Mouse (Mus musculus) heart, postnatal 4 days (tissue): ENCODE results near the gene Klhl5. TPM values are rescaled to one million over a fixed set of nuclear protein-coding genes. Genes with fewer than 3 reads are reported as not detected.

Source experiments
- DNase-seq: peaks from one replicate; pipeline ENCODE4 v3.0.0; 2021
- total RNA-seq, 2 experiments: library from RNA; stranded (reverse); gene quantifications; 2 replicates each; pipeline ENCODE4 v1.2.3; 2021

Gene Klhl5
- total RNA-seq, 2 experiments from 2014 or later = 21.5 to 22.8 TPM

DNA sequence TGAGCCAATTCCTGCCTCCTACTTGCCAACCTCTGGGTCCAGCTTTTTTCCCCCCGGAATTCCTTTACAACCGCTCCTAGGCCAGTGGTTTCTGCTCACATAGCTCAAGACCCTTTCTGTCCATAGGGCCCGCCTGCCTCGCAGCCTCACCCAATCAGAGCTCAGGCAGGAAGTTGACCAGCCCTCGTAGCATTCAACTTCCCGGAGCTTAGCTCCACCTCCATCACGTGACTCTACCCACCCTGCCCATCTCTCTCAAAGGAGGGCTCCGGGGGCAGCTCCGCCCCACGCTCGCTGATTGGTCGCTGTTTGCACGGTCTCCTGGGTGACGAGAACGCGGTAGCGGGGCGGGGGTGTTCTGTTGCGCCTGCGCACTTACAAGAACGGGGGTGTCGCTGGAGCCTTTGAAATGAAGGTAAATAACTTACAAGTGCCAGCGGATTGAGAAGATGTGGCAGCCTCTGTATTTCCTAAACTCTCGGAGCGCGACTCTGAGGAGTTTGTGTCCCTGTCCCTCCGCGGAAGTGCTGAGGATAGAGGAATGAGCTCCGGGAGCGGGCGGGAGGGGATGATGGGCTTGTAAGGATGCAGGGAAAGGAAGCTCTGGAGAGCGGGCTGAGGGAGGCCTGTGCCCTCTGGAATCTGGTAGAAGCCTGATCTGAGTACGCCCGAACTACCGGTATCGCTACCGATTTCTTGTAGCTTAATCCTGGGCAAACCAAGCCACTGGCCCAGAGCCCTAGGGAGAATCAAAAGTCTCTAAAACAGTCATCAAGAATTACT is 92.2 kb downstream of the Klhl5 start, which contains the start of gene Wdr19:
Wdr19 (plus strand) TSS at position 351 of the 783 bp plus-strand sequence.
- peak; percentile 98 for DNase-seq

DNA sequence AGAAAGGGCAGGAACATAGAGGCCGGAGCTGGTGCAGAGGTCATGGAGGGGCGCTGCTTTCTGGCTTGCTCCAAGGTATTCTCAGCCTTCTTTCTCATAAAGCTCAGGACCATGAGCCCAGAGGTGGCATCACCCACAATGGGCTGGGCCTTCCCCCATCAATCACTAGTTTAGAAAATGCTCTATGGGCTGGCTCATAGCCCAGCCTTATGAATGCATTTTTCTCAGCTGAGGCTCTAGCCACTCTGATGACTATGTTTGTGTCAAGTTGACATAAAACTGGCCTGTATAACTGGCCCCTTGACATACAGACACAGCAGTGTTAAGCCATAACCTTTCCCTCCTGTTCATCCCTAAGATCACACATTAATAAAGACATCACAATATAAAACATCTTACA is 97.4 kb downstream of the Klhl5 start:
- DNase-seq = no peak

DNA sequence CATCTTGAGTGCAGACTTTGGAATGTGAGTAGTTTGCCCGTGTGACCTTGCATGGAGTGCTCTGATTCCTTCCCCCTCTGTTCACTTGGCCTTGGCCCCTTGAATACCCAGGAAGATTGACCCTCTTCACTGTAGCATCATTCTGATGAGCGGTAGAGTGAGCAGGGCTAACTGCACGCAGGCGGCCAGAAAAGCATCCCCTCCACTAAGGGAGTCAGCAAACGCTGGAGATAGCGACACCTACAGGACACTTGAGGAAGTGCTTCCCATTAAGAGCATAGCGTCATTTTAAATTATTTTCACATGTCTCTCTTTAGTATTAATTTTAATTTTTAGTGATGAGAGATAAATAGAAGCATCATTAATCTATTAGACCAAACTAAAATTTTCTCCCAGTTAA is 106.0 kb downstream of the Klhl5 start:
- peak; percentile 62 for DNase-seq

Other genes starting within 250 kb of the Klhl5 start
- under 1 TPM; 0.32 to 0.36 TPM for gene Tlr1, start 174.0 kb upstream of the Klhl5 start, total RNA-seq
- gene Tlr6, start 147.4 kb upstream of the Klhl5 start, total RNA-seq = 1 to 10 TPM in 1 of 2 experiments, under 1 TPM in 1; 0.72 to 1.4 TPM
- 10 to 100 TPM; 35.8 to 37.0 TPM for gene Fam114a1, start 137.5 kb upstream of the Klhl5 start, total RNA-seq
- under 1 TPM; 0.19 to 0.20 TPM for gene Tmem156, start 15.4 kb upstream of the Klhl5 start, total RNA-seq
- 1 to 10 TPM; 3.4 to 4.8 TPM for gene Wdr19, start 92.2 kb downstream of the Klhl5 start, total RNA-seq
- 10 to 100 TPM; 36.9 to 37.7 TPM for gene Rfc1, start 228.1 kb downstream of the Klhl5 start, total RNA-seq
- under 1 TPM; 0.31 to 0.47 TPM for gene Klb, start 240.8 kb downstream of the Klhl5 start, total RNA-seq